Mouse (Mus musculus) mouse embryonic stem cell (cell line): Measurements from ENCODE around the gene Grk2.
"Not testable (repeated sequence)": the region's sequence is repeated elsewhere in the genome, so short reads cannot be mapped to it uniquely, and the experiment has no call there.

Source experiments
- in situ Hi-C, 2 experiments: fragments of 300-500 bp; cut with MboI; formaldehyde crosslinking; loops; 1 replicate in 1 of 2; 3 replicates in 1 of 2; pipeline ENCODE4 v1.14.3; 2019 to 2020; ENCODE audit warnings: low sequenced_read_pairs in 2 of 2, low pct_unique_long_range_greater_than_20kb in 1 of 2, mixed read lengths in 1 of 2; ENCODE audit not compliant: unreplicated experiment in 1 of 2

Grk2 gene

DNA sequence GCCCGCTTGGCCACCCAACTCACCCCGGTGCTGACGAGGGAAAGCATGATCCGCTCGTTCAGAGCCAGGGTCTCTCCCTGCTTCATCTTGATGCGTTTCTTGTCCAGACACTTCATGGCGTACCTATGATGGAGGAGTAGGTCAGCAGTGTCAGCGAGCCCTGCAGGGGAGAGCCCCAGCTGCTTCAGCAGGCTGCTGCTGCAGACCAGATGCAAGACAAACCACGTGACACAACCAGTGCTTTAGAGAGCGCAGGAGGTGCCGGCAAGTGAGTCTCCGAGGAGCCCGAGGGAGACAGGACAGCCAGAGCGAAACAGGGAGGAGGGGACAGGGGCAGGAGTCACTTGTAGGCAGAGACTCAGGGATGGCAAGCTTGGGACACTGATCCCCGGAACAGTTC lies 15.3 kb downstream of the Grk2 start:
- in situ Hi-C loops, result no loop called here

DNA sequence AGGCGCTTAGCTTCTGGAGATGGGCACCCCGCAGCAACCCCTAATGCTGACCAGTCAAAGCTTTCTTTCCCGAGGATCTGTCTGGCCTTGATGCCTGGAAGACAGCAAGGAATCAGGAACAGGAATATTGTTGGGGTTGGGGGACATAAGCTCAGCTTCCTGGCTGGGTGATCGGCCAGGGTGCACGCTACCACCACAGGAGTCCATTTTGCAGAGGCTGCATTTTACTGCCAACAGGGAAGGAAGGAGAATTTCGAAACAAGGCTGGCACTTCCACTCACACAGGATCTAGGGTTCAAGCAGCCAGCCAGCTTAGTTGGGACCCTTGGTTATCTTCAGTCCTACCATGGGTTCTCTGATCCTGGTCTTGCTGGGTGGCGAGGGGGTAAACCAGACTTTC lies 22.4 kb downstream of the Grk2 start:
- in situ Hi-C loops, result no loop called here

DNA sequence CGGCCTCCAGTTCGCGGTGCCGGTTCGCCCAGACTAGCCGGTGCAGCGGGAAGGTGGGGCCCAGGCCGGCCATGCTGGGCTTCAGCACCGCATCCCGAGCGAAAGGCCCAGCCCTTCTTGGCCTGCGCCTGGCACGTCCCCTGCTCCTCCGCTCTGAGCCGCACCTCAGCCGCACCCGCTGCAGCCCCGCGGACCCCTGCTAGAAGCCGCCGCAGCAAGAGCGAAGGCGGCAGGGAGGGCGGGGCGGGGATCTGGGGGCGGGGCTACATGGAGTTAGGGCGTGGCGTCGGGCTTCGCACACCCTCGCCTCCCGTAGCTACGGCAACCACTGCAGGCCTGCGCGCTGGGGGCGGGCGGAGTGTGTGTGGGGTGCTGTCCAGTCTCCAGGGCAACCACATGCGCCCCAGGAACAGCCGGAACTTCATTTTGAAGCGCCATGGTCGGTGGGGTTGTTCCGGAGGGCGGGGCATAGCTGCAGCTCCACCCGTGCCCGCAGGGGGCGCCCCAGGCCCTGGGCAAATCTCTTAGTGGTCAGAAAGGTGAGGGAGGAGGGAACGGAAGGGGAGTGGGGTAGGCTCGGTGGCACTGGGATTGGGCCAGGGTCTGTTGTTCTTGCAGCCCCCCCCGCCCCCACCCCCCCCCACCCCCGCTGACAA lies 23.0 kb downstream of the Grk2 start, which contains the start of gene Ankrd13d:
Ankrd13d (minus strand) TSS at position 240 of the 656 bp plus-strand sequence.
- in situ Hi-C loops, result no loop called here

DNA sequence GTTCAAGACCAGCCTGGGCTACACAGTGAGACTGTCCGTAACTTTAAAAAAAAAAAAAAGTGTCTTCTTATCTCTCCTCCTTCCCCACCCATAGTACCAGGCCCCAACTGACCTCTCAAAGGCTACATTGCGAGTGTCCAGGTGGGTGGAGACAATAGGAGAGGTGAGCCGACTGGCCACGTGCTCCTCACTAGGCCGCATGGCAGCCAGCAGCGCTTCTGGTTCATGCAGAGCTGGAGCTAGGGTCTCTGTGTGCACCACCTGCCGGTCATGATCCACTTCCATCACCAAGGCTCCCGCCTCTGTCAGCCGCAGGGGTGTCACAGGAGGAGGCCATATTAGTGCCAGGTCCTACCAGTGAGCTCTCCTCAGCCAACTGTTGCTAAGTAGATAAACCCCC lies 25.6 kb downstream of the Grk2 start:
- in situ Hi-C loops, result no loop called here

DNA sequence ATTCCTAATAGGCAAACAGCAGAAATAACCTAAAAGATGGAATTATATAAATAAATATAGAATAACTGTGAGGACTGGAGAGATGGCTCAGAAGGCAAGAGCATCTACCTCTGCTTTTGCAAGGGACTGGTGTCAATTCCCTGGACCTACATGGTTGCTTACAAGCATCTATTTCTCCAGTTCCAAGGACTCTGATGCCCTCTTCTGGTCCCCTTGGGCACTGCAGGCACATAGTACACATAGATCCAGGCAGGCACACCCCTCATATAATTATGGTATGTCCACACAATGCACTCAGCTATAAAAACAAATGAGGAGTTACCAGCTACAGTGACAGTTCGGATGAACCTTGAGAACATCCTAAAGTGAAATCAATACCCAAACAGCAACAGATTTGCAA lies 26.5 kb downstream of the Grk2 start:
- in situ Hi-C loops, result no loop called here

- in situ Hi-C loops, result no loop called here
Observed at GRCm38 (mm10) chr19:4270972-4271371, 35.0 kb downstream of the Grk2 start.

GRCm38 (mm10) chr19:4270187-4270586 lies 35.8 kb downstream of the Grk2 start:
- in situ Hi-C loops, result no loop called here

GRCm38 (mm10) chr19:4268566-4269361 lies 37.3 kb downstream of the Grk2 start, which contains the start of gene Ssh3:
TSS of gene Ssh3 (minus strand) at chr19:4269180.
- in situ Hi-C loops, result no loop called here

DNA sequence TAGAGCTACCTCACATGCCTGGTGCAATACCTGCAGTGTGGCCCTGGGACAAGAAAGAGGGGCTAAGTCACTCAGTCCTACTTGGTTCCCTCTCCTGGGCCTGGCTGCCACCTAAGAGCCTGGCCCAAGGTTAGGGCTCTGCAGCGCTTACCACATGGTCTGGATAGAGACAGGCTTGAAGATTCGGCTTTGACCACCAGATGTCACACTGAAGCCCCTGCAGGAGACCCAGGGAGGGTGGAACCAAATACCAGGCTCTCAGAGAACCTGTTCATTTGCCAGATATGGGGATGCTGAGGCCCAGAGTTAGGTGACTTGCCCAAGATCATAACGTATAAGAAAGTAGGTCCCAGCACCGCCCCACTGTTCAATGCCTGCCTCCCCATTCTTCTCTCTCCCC lies 40.1 kb downstream of the Grk2 start:
- in situ Hi-C loops, result no loop called here

- in situ Hi-C loops, result no loop called here
Observed at GRCm38 (mm10) chr19:4264171-4264780, 41.7 kb downstream of the Grk2 start.

- in situ Hi-C loops, result no loop called here
Observed at GRCm38 (mm10) chr19:4263702-4264101, 42.3 kb downstream of the Grk2 start.

DNA sequence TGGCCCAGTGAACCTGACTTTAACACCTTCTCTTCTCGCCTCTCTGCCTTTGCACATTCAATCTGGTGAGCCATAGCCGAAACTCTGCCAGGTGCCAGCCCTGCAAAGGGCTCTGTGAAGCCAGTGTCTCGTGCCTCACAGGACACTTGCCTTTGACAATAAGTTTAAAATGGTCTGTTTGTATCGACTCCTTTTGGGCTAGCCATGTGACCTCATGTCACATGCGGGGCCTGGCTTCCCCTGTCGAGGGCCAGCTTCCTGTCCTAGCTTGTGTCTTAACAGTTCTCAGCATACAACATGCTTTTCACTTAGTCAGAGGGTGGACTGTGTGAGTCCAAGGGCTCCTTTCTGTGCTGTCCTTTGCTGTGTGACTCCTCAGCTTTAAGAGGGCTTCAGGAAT lies 43.3 kb downstream of the Grk2 start:
- in situ Hi-C loops, result no loop called here

DNA sequence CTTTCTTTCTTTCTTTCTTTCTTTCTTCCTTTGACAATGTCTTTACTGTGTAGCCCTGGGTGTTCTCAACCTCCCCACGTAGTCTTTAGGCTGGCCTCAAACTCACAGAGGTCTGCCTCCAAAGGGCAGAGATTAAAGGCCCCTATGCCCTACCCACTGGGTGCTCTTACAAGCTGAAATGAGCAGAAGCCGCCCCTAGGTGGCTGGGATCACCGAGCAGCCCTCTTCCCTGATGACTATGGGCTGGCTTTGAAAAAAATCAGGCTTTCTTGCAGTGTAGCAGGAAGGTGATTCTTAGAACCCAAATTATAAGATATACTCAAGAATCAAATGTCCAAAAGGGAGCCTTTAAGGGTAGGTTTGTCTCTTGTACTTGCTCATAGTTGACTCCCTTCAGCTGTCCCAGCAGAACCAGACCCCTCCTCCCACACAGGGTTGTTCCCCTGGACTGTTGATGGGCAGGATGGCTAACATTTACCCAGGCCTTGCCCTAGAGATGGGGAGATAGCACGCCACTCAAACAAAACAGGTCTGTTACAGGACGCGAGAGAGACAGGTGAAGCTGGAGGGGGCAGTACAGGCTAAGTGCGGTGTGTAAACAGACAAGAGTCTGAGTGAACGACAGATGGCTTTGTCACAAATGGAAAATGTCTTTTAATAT lies 44.9 kb downstream of the Grk2 start:
- in situ Hi-C loops, result no loop called here

- in situ Hi-C loops, result loop anchor here (5.0 kb wide), 1 partner anchor 54 kb away; no protein-coding TSS in a partner anchor
Observed at GRCm38 (mm10) chr19:4257897-4258252, 48.1 kb downstream of the Grk2 start.

GRCm38 (mm10) chr19:4257216-4257896 lies 48.7 kb downstream of the Grk2 start:
- in situ Hi-C loops, result loop anchor here (5.0 kb wide), 1 partner anchor 55 kb away; no protein-coding TSS in a partner anchor

DNA sequence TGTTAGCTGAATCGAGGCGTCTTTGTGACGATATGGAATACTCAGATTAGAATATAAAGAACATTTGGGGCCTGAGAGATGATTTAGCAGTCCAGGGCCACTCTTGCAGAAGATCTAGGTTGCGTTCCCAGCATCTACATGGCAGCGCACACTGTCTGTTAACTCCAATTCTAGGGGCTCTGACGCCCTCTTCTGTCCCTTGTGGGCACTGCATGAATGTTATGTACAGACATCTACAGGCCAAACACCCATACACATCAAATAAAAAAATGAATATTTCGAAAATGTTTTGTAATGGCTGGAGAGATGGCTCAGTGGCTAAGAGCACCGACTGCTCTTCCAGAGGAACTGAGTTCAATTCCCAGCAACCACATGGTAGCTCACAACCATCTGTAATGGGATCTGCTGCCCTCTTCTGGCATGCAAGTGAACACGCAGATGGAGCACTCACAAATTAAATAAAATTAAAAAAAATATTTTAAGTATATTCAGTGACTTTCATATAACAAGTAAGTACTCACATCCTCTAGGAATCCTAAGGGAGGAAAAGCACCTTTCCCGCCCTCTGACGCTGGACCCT lies 50.3 kb downstream of the Grk2 start:
- in situ Hi-C loops, result loop anchor here (5.0 kb wide), 1 partner anchor 57 kb away; no protein-coding TSS in a partner anchor

- in situ Hi-C loops, result no loop called here
Observed at GRCm38 (mm10) chr19:4254230-4254629, 51.8 kb downstream of the Grk2 start.

GRCm38 (mm10) chr19:4248683-4249082 lies 57.3 kb downstream of the Grk2 start:
- in situ Hi-C loops, result not testable (repeated sequence)
